Mouse (Mus musculus): ENCODE results near the gene Mob3b. TPM values are rescaled to one million over a fixed set of nuclear protein-coding genes. Genes with fewer than 3 reads are reported as not detected.

Gene Mob3b
- total RNA-seq, 1 experiment from 2014 or later = 21.0 TPM

DNA sequence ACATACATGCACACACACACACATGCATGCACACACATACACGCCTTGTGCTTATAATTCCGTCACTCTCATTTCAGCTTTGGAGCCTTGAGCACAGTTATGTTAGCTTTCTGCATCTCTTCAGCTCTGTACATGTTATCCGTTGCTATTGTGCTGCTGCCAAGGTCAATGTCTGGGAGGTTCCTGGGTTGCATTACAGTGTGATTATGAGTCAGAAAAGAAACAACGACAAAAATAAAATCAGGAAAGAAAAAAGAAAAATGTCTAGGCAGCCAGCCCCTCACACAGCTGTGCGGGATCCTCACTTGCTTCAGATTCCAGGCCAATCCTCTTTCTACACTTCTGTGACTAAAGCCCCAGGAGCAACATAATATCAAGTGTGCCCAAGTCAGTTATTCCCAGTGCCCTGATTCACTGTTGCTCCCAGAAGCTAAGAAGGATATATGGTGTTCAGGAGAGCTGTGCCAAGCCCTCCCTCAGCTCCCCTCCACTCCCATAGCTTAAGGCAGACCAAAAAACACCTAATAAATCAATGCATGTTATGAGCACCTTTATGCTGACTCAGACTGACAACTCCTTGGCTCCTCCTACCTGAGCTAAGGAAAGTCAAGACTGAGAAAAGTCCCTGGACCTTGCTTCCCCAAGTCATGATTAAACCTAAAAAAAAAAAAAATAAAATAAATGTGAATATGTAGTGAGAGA is 152.1 kb downstream of the Mob3b start:
- DNase-seq = peak; percentile 58

DNA sequence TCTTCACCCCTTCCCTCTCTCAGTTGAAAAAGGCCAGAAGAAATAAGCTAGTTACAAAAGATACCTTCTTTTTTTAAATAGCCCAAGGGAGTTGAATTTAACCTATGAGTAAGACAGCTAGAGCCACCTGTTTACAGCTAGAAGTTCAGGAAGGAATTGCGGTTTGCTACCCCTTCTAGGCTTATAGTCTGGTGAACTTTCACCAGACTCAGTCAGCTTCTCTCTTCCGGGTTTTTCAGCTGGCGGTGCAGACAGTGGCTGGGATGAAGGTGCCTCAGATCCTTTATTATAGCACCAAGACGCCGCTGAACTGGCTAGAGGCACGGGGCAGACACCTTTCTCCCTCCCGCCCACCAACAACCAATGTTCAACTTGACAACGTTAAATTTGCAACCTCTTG is 152.8 kb downstream of the Mob3b start:
- DNase-seq = no peak

DNA sequence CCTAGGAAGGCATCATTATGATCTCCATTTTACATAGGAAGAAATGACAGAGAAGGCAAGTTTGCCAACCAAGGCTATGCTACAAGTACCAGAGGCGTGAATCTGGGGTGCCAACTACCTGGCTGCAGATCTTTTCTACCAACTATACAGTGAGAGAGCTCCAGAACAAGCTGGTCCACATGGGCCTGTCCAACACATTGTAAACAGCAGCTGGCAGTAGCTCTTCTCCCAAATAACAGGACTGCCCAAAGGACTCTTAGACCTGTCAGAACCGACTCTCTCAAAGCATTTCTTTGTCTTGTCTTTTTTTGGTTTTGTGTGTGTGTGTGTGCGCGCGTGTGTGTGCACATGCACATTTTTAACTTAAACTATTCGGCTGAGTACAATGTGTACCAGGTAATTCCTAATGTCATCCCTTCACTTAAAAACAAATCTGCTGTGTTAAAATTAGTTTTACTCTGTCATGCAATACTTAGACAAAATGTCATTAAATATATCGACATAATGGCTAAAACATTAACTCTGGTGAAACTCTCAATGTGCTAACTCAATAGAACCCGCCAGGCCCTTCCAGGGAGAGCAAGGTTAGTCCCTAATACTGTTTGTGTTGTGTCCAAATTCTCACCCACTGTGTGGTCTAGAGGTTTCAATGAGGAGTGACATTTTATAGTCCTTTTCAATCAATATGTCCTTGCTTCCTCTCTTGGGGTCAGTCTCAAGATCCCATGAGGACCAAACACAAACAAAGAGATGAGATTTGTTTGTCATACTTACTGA is 153.5 kb downstream of the Mob3b start:
- no peak for DNase-seq

DNA sequence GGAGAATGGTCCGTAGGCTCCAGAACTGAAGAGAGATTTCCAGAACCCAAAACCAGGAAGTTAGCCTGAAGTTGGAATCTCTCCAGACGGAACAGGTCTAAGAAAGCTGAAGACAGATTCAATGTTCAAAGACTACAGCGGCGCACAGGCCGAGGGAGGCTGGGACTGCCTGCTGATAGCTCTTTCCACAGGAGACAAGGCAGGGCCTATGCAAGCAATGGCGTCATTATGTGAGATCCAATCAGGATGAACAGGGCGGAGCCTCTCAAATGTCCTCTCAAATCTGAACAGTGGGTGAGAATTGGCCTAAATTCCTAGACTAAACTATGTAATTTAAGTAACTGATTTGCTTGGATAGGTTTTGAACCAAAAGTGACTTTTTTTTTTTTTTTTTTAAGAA is 160.7 kb downstream of the Mob3b start:
- no peak for DNase-seq

GRCm38 (mm10) chr4:34993639-34993975 is 163.7 kb downstream of the Mob3b start:
- no peak for DNase-seq

DNA sequence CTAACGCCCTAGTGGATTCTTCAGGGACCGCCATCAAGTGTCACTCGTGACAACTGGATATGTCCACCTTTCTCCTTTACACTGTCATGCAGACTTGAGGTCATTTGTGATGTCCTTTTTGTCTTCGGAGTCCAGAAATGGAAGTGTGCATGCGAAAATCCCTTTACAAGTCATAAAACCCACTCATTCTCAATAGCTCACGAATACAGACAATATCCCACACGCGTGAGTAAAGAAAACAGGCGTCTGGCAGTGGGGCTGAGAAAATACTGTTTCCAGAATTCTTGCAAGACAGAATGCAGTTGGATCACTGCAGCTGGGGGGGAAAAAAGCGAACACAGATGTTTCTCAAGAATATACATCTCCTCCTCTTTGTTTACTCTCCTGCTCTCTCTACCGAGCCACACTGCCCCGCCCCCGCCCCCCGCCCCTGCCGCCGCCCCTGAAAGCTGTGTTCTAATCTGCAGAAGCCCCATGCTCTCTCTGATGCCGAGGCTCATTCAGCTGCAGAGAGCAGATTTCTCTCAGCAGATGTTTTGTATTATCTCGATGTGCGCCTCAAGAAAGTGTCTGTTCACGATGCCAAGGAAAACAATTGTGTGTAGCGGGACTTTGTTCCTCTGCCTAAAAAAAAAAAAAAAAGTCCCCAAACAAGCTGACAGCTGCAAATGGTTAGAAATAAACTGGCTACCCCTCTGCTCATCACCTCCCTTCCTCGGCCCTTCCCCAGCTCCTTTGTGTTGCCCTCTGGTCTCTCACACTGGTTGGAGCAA is 164.2 kb downstream of the Mob3b start:
- no peak for DNase-seq

DNA sequence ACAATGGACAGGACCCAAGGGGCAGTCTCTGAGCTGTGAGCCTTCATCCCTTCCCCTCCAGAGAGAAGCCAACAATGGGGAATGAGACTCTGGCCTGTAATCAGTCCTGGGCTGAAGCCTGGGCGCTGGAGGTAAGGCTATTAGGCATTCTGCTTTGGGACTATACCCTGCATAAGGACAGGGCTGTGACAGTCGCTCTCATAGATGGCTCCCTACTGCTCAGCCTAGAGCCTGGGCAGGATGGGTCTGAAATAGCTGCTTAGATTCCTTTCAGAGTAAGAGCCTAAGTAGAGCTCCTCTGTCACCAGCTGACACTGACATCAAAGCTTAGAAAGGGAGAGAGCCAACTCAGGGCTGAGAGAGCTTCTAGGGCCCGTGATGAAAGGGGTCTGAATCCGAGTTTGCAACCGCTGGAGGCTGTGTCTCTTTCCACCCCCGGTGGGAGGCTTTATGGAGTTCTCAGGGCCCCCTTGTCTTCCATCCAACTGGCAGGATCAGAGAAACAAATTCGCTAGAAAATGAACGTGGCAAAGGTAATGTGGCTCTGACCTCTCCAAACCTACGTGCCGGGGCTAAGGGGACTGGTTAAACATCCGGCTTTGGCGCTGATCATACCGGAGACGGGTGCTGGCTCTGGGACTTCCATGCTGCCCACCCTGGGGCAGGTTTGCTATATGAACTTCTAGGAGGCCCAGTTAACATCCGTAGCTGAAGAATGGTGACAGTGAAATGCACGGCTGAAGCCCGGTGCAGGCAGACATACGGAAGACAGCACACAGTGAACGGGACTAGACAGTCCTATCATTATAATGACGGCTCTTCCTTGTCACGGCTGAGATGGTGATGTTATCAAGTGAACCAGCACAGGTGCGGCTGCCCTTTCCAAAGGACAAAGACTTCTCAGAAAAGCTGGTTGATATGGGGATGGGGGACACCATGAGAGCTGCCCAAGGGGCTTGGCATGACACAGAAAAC is 165.1 kb downstream of the Mob3b start:
- DNase-seq = no peak

- DNase-seq = peak; percentile 68
Observed at GRCm38 (mm10) chr4:34991116-34991515, 166.2 kb downstream of the Mob3b start.

- no peak for DNase-seq
Observed at GRCm38 (mm10) chr4:34990659-34991058, 166.6 kb downstream of the Mob3b start.

- DNase-seq = no peak
Observed at GRCm38 (mm10) chr4:34987568-34987967, 169.7 kb downstream of the Mob3b start.

DNA sequence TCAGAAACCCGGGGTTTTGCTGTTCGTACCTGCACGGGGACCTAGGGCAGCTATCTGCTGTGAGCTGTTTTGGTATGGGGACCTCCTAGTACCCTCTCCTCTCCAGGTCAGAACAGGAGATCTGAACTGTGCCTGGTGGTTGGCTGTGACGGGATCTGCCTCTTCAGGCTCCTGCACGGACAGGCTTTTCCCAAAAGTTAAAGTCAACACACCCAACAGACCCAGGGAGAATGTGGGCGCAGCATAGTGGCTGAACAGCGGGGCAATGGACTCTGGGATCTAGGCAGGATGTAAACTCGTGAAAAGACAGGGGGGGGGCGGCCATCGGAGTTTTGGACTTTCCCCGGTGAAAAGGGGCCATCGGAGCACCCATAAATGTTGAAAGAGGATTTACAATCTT is 170.2 kb downstream of the Mob3b start:
- no peak for DNase-seq

DNA sequence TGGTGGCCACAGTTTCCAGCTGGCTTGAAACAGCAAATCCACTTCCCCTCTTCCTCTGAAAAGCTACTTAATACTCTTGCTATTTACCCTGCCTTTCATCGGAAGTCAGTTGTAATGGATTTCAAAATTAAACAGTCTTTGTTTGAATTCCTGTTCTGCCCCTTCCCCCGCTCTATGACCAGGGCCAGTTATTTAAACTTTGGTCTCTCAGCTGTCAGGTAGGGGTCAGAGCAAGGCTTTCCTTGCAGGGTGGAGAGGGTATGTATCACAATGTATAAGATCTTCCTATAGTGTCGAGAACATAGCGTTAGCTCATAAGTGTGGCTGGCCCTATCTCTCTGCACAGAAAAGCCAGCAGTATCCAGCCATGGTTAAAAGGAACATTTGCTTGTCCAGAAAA is 170.6 kb downstream of the Mob3b start:
- DNase-seq = no peak

DNA sequence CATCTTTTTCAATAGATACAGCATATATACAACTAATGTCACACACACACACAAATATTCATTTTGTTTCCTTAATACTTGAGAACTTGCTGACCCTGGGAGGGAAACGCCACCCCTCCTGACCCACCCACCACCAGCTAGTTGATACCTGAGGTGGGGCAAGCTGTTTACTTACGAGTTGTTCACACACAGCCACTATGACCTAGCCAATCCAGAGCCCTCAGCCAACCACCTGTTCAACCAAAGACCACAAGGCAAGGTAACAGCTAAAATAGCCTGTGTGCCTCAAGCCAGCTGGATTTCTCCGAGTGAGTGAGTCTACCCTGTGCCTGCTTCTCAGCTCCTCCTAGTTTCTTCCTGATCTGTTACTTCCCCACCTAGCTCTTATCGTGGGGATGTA is 172.9 kb downstream of the Mob3b start:
- no peak for DNase-seq

DNA sequence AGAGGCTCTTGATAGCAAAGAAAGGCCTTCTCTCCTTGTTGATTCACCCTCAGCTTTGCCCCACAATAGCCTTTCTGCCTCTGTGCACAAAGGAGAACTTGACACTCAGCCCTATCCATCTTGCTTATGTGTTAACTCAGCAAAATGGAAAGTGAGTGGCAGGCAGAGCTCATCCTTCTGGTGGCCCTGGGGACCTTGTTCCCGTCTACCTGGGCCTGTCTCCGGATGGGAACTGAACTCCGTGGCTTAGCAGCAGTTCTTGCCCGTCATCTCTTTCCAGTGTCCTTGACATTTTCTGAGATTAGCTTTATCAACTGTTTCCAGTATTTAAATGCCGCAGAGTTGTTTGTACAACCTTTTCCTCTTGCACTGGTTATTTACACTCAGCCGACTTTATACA is 173.8 kb downstream of the Mob3b start:
- DNase-seq = no peak

DNA sequence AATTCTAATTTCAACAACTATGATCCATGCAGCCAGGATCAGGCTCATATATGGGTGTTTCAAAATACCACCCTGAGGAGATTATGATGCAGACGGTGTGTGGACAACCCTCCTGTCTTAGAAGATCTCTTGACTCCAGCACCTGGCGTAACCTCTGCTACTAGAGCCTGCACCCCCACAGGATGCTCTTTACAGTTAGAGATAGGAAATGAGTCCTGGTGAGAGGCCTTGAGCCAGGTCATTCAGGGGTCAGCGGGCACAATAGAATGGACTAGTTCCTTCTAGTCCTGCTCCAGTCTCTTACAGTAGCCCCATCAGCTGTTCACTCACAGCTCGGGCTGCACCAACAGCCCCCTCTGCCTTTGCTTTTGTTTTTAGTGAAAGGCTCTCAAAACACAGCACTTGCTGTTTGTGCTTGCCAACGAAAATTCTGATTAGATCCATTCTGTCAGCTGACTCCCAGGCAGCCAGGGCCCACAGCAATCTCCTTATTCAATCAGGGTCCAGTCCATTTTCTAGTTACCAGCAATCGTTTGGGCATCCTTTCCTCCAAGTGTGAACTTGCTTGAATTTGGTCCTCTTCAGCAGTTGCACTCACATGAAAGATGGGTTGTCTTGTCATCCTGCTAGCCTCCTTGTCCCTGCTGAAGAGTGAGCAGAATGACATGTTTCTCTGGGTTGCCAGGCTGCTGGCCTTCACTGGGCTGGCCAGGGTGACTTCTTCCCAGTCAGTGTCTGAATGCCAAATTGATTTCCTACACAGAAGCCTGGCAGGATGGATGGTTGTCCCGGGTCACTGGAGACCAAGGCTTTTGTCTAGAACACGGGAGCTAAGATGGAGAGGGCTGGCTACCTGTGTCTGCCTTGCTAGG is 175.7 kb downstream of the Mob3b start:
- DNase-seq = peak; percentile 57

- DNase-seq = peak; percentile 70
Observed at GRCm38 (mm10) chr4:34980461-34981039, 176.7 kb downstream of the Mob3b start.

GRCm38 (mm10) chr4:34976916-34977702 is 180.2 kb downstream of the Mob3b start:
- DNase-seq = peak; percentile 51

- peak; percentile 72 for DNase-seq
Observed at GRCm38 (mm10) chr4:34976331-34976778, 180.9 kb downstream of the Mob3b start.

GRCm38 (mm10) chr4:34974795-34975194 is 182.5 kb downstream of the Mob3b start:
- DNase-seq = no peak

DNA sequence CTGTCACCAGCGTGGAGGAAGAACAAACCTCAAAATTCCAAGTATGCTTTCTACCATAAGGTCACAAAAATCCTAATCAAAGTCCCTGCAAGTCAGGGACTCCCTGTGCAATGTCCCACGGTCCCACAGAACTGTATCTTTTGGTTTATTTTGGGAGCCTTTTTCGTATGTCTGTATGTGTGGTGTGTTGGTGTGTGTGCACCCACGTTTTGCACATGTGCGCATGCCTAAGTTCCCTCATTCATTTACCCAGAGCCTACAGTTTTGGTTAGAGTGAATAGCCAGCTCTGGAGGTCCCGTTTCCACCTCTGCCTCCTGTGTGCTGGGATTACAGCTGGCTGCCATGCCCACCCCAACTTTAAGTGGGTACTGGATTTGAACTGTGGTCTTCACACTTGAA is 189.7 kb downstream of the Mob3b start:
- DNase-seq = no peak
